Mouse (Mus musculus): ENCODE measurements at regions not wholly inside any gene's neighbourhood (a gene's known extent, or its start where the extent isn't known, plus 50 kb on each side); places are given as distances from the start of the nearest gene placed in this dataset.

- peak; percentile 65 for DNase-seq
Measured at GRCm38 (mm10) chr13:6469446-6470227, 78.3 kb upstream of the Pitrm1 start.

DNA sequence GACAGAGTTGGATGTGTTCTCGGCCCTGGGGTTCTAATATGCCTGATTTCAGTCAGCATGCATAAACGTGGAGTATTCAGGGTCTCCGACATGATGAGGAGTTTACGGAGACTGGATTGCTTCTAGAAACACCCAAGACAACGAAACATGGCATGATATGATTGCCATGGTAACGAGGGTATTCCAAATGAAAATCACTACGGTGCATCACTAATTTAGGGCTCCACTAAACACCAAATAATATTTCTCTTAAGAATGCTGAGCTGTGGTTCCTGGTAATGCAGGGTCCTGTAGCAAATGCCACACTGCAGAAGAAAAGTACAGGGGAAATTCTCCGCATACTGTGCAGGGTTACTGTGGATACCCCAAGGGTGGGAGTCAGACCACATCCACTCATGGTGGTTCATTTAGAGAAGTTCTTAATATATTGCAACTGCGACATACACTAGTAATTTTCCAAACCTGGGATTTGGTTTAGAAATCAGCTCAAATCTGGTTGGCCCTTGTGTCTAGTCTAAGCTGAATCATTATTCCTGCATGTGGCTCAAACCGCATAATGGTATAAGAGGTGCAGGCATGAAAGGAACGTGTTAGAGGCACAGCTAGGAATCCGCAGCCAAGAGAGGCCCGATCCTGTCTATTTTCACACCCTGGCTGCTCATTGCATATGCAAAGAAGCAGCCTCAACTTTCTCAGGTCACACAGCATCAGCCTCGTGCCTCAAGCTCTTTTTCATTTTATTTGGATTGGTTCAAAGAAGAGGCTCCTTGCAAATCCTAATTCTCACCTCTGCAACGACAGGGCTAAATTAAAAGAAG lies 77.5 kb upstream of the Pitrm1 start:
- DNase-seq = no peak

DNA sequence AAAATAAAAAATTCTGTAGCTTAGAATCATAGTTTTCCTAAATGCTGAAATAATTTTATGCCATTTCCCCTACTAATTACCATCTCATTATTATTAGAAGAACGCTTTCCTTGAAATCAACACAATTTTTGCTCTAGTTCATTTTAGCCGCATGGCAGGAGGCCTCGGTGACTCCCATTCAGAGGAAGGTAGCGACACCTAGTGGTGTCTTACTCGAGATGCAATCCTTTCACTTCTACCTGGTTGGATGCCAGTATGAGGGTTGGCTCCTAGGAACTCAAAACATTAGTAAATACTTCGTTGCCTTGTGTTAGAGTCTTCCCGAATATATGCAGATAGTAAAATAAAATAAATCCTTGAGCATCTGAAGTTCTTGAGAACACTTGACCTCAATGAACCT lies 76.3 kb upstream of the Pitrm1 start:
- peak; percentile 46 for DNase-seq

DNA sequence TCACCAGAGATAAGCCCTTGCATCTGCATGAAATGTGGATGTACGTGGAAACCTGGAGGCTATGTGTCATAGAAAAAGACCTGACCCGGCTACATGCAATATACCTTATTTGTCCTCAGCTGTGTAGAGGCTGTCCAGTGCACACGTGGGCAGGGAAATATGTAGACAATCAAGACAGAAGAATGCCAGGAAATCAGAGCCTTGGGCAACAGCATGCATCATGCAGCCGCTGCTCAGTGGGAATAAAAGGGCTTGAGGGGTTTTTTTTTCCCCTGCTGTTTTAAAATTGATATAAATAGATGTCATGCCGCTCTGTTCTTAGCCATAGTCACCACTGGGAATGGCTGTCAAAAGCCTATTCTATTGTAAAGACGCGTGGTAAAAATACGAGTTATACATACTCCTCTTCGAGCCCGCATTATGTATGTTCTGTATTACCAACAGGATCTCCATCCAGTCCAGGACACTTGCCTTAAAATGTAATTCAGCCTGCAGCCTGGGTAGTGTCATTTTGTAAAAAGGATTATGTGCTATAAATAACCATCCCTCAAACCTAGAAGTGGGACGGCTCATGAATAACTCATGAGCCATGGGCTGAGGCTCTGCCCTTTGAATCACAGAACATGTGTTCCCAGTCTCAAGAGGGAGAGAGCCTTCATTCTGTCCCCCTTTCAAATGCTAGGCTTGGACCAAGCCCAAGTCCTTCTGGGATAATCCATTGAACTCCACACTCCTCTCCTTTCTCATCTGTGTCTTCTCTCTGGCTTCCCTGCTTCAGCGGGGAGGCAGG lies 74.4 kb upstream of the Pitrm1 start:
- DNase-seq = no peak

- DNase-seq = no peak
Measured at GRCm38 (mm10) chr13:6479667-6480066, 68.3 kb upstream of the Pitrm1 start.

DNA sequence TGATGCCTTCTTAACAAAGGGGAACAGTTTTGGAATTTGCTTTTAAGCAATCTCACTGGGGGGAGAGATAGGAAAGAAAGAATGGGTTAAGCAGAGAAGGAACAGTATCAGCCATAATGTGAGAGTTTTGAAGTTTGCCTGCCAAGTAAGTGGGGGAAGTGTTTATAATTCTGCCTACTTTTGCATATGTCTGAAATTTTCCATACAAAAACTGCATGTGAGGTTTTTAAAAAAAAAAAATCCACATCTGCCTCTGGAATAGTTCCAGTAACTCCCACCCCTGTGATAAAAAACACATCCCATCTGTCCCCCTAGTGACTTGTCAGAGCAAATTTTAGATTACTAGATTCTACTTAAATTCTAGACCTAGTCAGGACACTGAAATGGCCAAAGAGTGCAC lies 63.5 kb upstream of the Pitrm1 start:
- DNase-seq = no peak

DNA sequence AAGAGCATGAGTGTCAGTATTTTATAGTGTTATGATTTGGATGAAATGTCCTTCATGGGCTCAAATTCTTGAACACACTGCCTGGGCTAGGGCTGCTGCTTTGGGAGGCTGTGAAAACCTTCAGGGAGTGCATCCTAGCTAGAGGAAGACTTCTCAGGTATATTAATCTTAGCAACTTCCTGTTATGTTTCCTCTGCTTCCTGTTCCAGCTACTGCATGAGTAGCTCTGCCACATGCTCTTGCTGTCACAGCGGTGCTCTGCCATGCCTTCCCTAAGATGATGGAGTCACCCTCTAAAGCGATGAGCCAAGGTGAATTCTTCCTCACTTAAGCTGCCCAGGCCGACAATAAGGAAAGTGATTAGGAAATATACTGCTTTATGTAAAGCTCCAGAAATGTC lies 60.1 kb upstream of the Pitrm1 start:
- no peak for DNase-seq

DNA sequence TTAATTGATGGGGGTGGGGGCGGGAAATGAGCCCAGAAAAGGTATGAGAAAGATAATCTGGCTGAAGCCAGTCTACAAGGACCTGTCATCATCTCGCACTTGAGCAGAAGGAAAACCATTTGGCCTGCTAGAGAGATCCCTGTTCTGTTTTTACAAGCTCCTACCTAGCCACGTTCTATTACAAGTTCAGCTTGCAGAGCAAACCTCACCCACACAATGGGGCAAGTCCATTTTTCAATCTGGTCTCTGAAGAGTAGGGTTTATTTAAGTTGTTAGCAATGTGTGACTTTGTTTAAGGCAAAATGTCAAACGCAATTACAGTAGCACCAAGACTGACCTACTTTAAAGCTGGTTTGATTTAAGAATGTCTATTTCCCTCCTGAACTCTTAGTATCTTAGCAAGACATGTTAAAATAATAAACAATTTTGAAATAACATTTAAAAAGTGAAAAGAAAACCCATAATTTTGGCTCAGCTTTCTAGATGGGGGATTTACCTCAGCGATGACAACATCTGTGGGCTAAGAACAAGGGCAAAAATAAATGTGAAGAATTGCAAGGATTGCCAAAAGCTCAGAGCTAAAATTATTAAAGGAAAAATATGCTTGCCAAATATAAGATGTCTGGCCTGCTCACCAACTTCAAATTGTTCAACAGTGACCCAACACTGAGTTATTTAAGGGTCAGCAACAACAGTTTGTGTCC lies 54.9 kb upstream of the Pitrm1 start:
- DNase-seq = no peak
